Mouse (Mus musculus): ENCODE measurements around the gene Rasal1. TPM values are rescaled to one million over a fixed set of nuclear protein-coding genes. Genes with fewer than 3 reads are reported as not detected.
A peak's percentile ranks its signal among the peaks of the same experiment; 100 is the strongest.

Rasal1 gene
- 6.4 and 8.1 TPM in 2 replicates for polyA plus RNA-seq (2012)

DNA sequence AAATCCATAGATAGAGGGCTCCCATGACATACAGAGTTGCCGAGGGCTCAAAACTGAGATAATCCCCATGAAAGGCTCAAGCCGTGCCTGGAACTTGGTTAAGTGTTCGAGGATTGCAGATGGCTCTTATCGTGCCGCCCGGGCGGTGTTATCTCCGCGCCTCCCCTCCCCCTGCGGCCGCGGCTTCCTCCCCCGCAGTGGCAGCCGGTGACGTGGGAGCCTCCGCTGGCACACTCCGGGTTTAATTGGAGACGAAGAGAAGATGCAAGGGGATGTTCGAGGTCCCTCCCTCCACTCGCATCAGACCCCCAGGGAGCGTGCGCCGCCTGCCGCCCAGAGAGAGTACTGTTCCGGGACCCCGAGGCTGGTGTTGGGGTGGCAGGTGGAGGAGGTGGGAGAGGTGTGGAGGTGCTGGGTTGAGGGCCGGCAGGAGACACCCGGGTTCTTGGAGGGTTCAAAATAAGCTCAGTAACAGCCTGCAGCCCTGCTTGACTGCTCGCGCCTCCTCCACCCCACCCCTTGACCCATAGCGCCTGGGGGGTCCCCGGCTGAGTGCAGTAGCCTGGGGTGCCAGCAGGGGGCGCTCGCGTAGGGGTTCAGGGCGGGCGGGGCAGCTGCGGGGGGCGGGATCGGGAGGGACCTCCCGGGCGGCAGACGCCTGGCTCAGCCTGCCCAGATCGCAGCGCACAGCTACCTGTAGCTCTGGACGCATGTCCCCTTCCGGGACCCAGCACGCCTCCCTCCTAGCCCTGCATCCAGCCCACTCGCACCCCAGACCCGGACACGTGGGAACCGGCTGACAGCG, at the start of gene Rasal1:
Gene Rasal1 (plus strand): TSS at position 244 of the 805 bp plus-strand sequence.
- TF ChIP-seq GATA1 (IDR thresholded peaks at IDR 0.05; ENCODE audit: low read length), result peak; percentile 88

DNA sequence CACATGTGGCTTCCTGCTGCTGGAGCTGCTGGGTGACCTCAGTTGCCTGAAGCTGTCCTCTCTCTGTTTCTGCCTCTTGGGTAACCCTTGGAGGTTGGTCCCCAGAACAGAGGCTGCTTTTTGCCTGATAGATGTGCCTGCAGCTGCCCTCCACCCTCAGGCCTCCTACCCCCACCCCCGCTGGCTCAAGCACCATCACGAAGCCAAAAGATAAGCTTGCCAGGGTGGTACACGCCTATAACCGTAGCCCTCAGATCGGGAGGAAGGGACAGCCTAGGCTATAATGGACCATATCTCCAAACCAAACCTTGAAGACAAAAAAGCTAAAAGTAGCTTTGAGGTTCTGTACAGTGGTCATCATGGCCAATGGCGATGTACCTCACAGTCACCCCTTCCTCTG, 49.0 kb upstream of the Rasal1 start:
- TF ChIP-seq GATA1 (IDR thresholded peaks at IDR 0.05; ENCODE audit: low read length), result no peak

- no peak for TF ChIP-seq GATA1 (IDR thresholded peaks at IDR 0.05; ENCODE audit: low read length)
Measured at GRCm38 (mm10) chr5:120600946-120601668, 47.5 kb upstream of the Rasal1 start.

DNA sequence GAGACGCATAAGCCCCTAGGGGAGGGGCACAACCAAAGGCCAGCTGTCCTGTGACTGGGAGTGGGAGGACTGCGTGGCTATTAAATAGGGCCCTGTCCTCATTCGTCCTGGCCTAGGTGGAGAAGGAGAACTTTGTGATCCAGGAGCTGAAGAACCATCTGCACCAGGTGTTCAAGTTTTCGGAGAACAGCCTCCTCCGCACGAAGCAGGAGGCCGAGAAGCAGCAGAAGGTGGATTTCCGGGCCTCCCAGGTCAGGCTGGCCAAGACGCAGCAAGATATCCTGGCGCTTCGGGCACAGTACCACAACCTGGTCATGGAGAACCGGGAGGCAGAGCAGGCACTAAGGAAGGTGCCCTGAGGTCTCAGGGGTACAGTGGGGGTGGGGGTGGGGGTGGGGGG, 46.4 kb upstream of the Rasal1 start:
- no peak for TF ChIP-seq GATA1 (IDR thresholded peaks at IDR 0.05; ENCODE audit: low read length)

GRCm38 (mm10) chr5:120603515-120603914, 45.1 kb upstream of the Rasal1 start:
- no peak for TF ChIP-seq GATA1 (IDR thresholded peaks at IDR 0.05; ENCODE audit: low read length)

DNA sequence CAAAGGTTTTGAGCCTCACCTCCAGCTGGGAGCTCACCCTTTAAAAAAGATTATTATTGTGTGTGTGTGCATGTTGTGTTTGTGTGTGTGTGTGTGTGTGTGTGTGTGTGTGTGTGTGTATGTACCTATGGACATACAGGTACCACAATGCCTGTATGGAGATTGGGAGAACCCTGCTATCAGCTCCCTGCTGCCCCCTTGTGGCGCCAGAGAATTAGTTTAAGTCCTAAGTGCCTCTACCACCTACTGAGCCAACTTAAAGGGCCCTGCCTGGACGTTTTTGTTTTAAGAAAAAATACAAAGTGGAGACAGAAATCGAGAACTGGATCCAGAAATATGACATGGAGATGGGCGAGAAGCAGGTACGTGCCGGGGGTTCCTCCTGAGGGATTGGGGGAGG, 43.8 kb upstream of the Rasal1 start:
- TF ChIP-seq GATA1 (IDR thresholded peaks at IDR 0.05; ENCODE audit: low read length), result no peak

DNA sequence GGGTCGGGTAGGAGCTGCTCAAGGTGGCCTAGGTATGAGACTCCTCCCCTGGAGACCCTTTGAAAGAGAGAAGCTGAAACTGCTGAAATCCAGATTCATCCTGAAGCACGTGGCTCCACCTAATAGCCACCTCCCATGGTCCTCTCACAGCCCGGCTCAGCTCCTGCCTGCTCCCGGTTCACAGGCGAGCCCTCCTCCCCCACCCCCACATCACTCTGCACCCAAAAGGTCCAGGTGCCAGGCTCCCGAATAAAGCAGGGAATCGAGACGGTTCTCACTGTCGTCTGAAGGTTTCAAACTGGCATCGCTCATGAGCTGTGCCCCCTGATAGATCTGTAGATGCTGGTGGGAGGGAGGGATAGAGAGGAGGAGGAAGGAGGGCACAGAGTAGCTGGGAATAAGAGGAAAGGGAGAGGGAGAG, 43.4 kb upstream of the Rasal1 start:
- no peak for TF ChIP-seq GATA1 (IDR thresholded peaks at IDR 0.05; ENCODE audit: low read length)

DNA sequence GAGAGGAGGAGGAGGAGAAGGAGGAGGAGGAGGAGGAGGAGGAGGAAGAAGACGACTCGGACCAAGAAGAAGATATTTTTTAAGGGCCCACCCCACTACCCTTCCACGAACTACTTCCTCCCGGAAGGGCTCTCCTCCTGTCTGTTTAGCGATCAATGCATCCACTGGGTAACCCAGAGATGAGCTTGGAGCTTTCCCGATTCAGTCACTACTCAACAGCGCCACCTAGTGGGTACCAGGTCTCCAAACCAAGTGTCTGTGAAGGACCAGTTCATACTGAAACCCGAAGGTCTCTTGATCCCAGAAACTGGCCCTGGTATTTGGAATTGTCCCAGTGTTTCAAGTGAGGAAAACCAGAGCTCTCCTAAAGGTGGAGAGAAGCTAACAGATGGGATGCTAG, 42.9 kb upstream of the Rasal1 start:
- no peak for TF ChIP-seq GATA1 (IDR thresholded peaks at IDR 0.05; ENCODE audit: low read length)

GRCm38 (mm10) chr5:120606590-120607200, 41.9 kb upstream of the Rasal1 start:
- TF ChIP-seq GATA1 (IDR thresholded peaks at IDR 0.05; ENCODE audit: low read length), result no peak

GRCm38 (mm10) chr5:120607335-120607734, 41.3 kb upstream of the Rasal1 start:
- no peak for TF ChIP-seq GATA1 (IDR thresholded peaks at IDR 0.05; ENCODE audit: low read length)

DNA sequence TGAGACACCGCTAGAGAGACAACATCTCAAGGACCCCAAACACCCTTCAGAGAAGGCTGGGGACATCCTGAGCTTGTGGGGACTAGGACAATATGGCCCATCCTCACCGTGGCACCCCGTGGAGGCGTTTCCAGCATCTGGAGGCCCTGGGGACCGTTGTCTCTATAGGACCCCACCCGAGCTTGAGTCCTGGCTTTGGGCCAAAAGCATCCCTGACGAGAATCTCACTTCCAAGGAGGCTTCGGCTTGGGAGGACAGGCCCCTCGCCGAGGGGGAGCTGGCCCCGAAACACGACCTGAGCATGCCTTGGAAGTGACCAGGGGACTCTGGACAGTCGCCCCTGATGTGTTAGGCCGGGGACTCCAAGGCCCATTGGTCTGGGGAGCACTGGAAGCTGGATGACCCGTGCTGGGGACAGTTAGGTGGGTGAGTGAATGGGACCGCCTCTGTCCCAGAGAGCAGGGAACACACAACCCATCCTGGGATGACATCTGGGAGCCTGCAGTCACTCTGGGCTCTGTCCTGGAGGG, 39.3 kb upstream of the Rasal1 start:
- TF ChIP-seq GATA1 (IDR thresholded peaks at IDR 0.05; ENCODE audit: low read length), result no peak

- no peak for TF ChIP-seq GATA1 (IDR thresholded peaks at IDR 0.05; ENCODE audit: low read length)
Measured at GRCm38 (mm10) chr5:120610906-120611305, 37.7 kb upstream of the Rasal1 start.

GRCm38 (mm10) chr5:120611416-120611815, 37.2 kb upstream of the Rasal1 start:
- no peak for TF ChIP-seq GATA1 (IDR thresholded peaks at IDR 0.05; ENCODE audit: low read length)

DNA sequence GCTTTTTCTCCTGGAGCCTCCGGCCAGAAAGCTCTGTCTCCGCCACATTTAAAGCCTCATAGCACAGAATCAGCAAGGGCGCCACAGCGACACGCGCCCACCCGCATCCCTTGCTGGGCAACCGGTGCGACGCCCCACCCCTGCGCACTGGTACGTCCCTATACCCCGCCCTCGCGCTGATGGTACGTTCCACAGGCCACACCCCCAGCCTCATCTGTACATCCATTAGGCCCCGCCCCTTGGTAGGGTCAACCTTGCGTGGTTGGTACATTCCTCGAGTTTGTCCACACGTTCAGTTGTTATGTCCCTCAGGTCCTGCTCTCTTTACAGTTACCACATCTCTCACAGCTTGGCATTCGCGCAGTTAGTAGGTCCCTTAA, 36.2 kb upstream of the Rasal1 start, which contains the start of the genes Rita1 and Ddx54:
Gene Rita1 (minus strand): TSS at position 148 of the 380 bp plus-strand sequence.
Gene Ddx54 (plus strand): TSS at position 298 of the 380 bp plus-strand sequence.
- no peak for TF ChIP-seq GATA1 (IDR thresholded peaks at IDR 0.05; ENCODE audit: low read length)

GRCm38 (mm10) chr5:120612822-120613604, 35.6 kb upstream of the Rasal1 start:
- TF ChIP-seq GATA1 (IDR thresholded peaks at IDR 0.05; ENCODE audit: low read length), result no peak
